Mouse (Mus musculus): Measurements from ENCODE around the gene Sdccag8. TPM values are rescaled to one million over a fixed set of nuclear protein-coding genes. Genes with fewer than 3 reads are reported as not detected.
"Not testable (repeated sequence)": the region's sequence is repeated elsewhere in the genome, so short reads cannot be mapped to it uniquely, and the experiment has no call there.

Gene Sdccag8
- polyA plus RNA-seq, 1 experiment from 2014 or later: 14.6 TPM

DNA sequence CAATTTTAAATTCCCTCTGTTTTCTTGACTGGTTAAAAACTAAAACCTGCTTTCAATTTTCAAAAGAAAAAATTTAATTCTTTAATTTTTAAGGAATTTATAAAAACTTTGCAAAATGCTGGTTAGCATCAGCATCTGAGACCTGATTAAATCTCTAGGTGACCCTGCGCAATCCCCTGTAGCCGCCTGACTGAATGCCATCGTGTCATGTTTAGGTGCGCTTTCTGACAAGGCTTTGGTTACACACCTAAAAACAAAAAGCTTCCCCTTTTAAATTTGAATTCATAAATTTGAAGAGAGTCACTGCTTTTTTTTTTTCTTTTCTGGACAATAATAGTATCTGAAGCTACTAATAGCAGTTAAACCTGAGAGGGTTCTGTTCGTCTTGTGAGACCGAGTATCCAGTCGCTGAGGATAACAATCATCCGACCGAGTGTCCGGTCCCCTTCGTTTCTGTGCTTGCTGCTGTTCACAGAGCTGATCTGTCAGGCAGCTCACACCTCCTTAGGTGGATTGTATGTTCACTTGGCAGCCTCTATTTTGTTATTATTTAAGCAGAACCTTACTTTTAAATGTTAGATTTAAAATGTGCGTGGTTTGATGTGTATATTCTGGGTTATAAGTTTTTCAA, 118.0 kb downstream of the Sdccag8 start:
- ATAC-seq (ENCODE audit: insufficient number of reproducible peaks, low FRiP score, low TSS enrichment, low read depth) (no peak), DNase-seq (ENCODE audit: low spot score) (no peak)
- H3K27ac ChIP-seq (replicated peaks; ENCODE audit: low read depth, low read length): no peak overlapping the region
- no peaks in the 10 kb centered on the region for H3K4me1 ChIP-seq (ENCODE audit: control insufficient read depth, insufficient read depth, low read length)
- H3K9me3 ChIP-seq (ENCODE audit: control insufficient read depth, low read length): no peaks in the 10 kb centered on the region
- H3K36me3 ChIP-seq (ENCODE audit: control insufficient read depth, insufficient read depth, low read length): no peaks in the 10 kb centered on the region
- H3K27me3 ChIP-seq (ENCODE audit: control insufficient read depth, insufficient read depth, low read length): no peaks in the 10 kb centered on the region
- H3K4me2 ChIP-seq (ENCODE audit: low read depth, severe bottlenecking): no peak overlapping the region
- H3K4me3 ChIP-seq (ENCODE audit: low read depth, low read length): no peak overlapping the region
- WGBS: 90% methylated on average over 12 of the region's 12 CpGs
- no peak overlapping the region for H3K9ac ChIP-seq (ENCODE audit: low read length)

- 81% methylated on average over 7 of the region's 7 CpGs for WGBS
- no peak for DNase-seq (ENCODE audit: low spot score)
- no peak overlapping the region for H3K9ac ChIP-seq (ENCODE audit: low read length)
These were observed 118.9 kb downstream of the Sdccag8 start for GRCm38 (mm10) chr1:176933319-176933718.

GRCm38 (mm10) chr1:176934043-176934762, 119.7 kb downstream of the Sdccag8 start:
- ATAC-seq (ENCODE audit: insufficient number of reproducible peaks, low FRiP score, low TSS enrichment, low read depth): 0 out of 2 replicates have a peak, but pooled peaks have one; percentile 26
- 74% methylated on average over 13 of the region's 13 CpGs for WGBS
- no peak overlapping the region for H3K27ac ChIP-seq (replicated peaks; ENCODE audit: low read depth, low read length)

More at GRCm38 (mm10) chr1:176933319-176933718, 118.9 kb downstream of the Sdccag8 start:
- H3K27me3 ChIP-seq (ENCODE audit: control insufficient read depth, insufficient read depth, low read length): no peaks in the 10 kb centered on the region
- no peak for ATAC-seq (ENCODE audit: insufficient number of reproducible peaks, low FRiP score, low TSS enrichment, low read depth)
- H3K36me3 ChIP-seq (ENCODE audit: control insufficient read depth, insufficient read depth, low read length): no peaks in the 10 kb centered on the region
- no peaks in the 10 kb centered on the region for H3K4me1 ChIP-seq (ENCODE audit: control insufficient read depth, insufficient read depth, low read length)
- no peak overlapping the region for H3K4me2 ChIP-seq (ENCODE audit: low read depth, severe bottlenecking)
- H3K4me3 ChIP-seq (ENCODE audit: low read depth, low read length): no peak overlapping the region
- no peak overlapping the region for H3K27ac ChIP-seq (replicated peaks; ENCODE audit: low read depth, low read length)
- H3K9me3 ChIP-seq (ENCODE audit: control insufficient read depth, low read length): no peaks in the 10 kb centered on the region

DNA sequence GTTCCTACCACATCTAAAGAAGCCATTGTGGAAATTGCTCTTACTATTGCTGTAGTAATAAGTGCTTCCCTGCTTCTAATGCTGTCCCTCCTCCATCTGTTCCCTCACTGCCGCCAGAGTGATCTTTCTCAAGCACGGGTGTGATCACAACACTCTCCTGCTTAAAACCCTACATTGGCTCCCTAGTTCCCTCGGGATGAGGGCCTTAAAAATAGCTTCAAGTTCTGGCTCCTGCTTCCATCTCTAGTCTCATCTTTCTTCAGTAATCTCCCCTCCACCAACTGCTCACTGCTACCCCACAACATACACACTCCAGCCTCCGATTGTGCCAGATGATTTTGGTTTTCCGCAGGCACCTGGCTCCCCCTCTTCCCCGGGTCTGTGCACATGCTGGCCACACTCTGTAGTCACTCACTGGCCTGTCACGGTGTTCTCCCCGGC, 125.5 kb downstream of the Sdccag8 start:
- H3K36me3 ChIP-seq (ENCODE audit: control insufficient read depth, insufficient read depth, low read length): no peaks in the 10 kb centered on the region
- no peak overlapping the region for H3K4me2 ChIP-seq (ENCODE audit: low read depth, severe bottlenecking)
- WGBS: 66% methylated on average over 8 of the region's 8 CpGs
- H3K9ac ChIP-seq (ENCODE audit: low read length): no peak overlapping the region
- no peaks in the 10 kb centered on the region for H3K4me1 ChIP-seq (ENCODE audit: control insufficient read depth, insufficient read depth, low read length)
- no peak overlapping the region for H3K27ac ChIP-seq (replicated peaks; ENCODE audit: low read depth, low read length)
- ATAC-seq (ENCODE audit: insufficient number of reproducible peaks, low FRiP score, low TSS enrichment, low read depth): no peak
- no peaks in the 10 kb centered on the region for H3K9me3 ChIP-seq (ENCODE audit: control insufficient read depth, low read length)
- DNase-seq (ENCODE audit: low spot score): no peak
- H3K27me3 ChIP-seq (ENCODE audit: control insufficient read depth, insufficient read depth, low read length): no peaks in the 10 kb centered on the region
- H3K4me3 ChIP-seq (ENCODE audit: low read depth, low read length): no peak overlapping the region

More at GRCm38 (mm10) chr1:176934043-176934762, 119.7 kb downstream of the Sdccag8 start:
- no peak overlapping the region for H3K9ac ChIP-seq (ENCODE audit: low read length)
- H3K27me3 ChIP-seq (ENCODE audit: control insufficient read depth, insufficient read depth, low read length): no peaks in the 10 kb centered on the region
- H3K4me2 ChIP-seq (ENCODE audit: low read depth, severe bottlenecking): no peak overlapping the region
- no peak overlapping the region for H3K4me3 ChIP-seq (ENCODE audit: low read depth, low read length)
- no peak for DNase-seq (ENCODE audit: low spot score)
- H3K36me3 ChIP-seq (ENCODE audit: control insufficient read depth, insufficient read depth, low read length): no peaks in the 10 kb centered on the region
- no peaks in the 10 kb centered on the region for H3K4me1 ChIP-seq (ENCODE audit: control insufficient read depth, insufficient read depth, low read length)
- H3K9me3 ChIP-seq (ENCODE audit: control insufficient read depth, low read length): no peaks in the 10 kb centered on the region

- not testable (repeated sequence) for H3K9ac ChIP-seq (ENCODE audit: low read length); DNase-seq (ENCODE audit: low spot score); H3K4me1 ChIP-seq (ENCODE audit: control insufficient read depth, insufficient read depth, low read length); H3K9me3 ChIP-seq (ENCODE audit: control insufficient read depth, low read length); H3K4me3 ChIP-seq (ENCODE audit: low read depth, low read length); H3K27me3 ChIP-seq (ENCODE audit: control insufficient read depth, insufficient read depth, low read length); ATAC-seq (ENCODE audit: insufficient number of reproducible peaks, low FRiP score, low TSS enrichment, low read depth); H3K4me2 ChIP-seq (ENCODE audit: low read depth, severe bottlenecking); H3K27ac ChIP-seq (replicated peaks; ENCODE audit: low read depth, low read length); H3K36me3 ChIP-seq (ENCODE audit: control insufficient read depth, insufficient read depth, low read length)
These were observed 127.0 kb downstream of the Sdccag8 start for GRCm38 (mm10) chr1:176941286-176941990.

GRCm38 (mm10) chr1:176943126-176943525, 128.7 kb downstream of the Sdccag8 start:
- ATAC-seq (ENCODE audit: insufficient number of reproducible peaks, low FRiP score, low TSS enrichment, low read depth) (no peak), DNase-seq (ENCODE audit: low spot score) (no peak)
- H3K9ac ChIP-seq (ENCODE audit: low read length): no peak overlapping the region
- H3K4me1 ChIP-seq (ENCODE audit: control insufficient read depth, insufficient read depth, low read length): no peaks in the 10 kb centered on the region
- no peak overlapping the region for H3K4me3 ChIP-seq (ENCODE audit: low read depth, low read length)
- no peaks in the 10 kb centered on the region for H3K36me3 ChIP-seq (ENCODE audit: control insufficient read depth, insufficient read depth, low read length)
- WGBS: 94% methylated on average over 5 of the region's 5 CpGs
- H3K9me3 ChIP-seq (ENCODE audit: control insufficient read depth, low read length): no peaks in the 10 kb centered on the region
- H3K27me3 ChIP-seq (ENCODE audit: control insufficient read depth, insufficient read depth, low read length): no peaks in the 10 kb centered on the region
- no peak overlapping the region for H3K27ac ChIP-seq (replicated peaks; ENCODE audit: low read depth, low read length)
- H3K4me2 ChIP-seq (ENCODE audit: low read depth, severe bottlenecking): no peak overlapping the region

- ATAC-seq (ENCODE audit: insufficient number of reproducible peaks, low FRiP score, low TSS enrichment, low read depth) (no peak), DNase-seq (ENCODE audit: low spot score) (no peak)
- H3K4me2 ChIP-seq (ENCODE audit: low read depth, severe bottlenecking): no peak overlapping the region
- H3K27me3 ChIP-seq (ENCODE audit: control insufficient read depth, insufficient read depth, low read length): no peaks in the 10 kb centered on the region
- no peak overlapping the region for H3K9ac ChIP-seq (ENCODE audit: low read length)
- H3K9me3 ChIP-seq (ENCODE audit: control insufficient read depth, low read length): no peaks in the 10 kb centered on the region
- no peaks in the 10 kb centered on the region for H3K36me3 ChIP-seq (ENCODE audit: control insufficient read depth, insufficient read depth, low read length)
- H3K27ac ChIP-seq (replicated peaks; ENCODE audit: low read depth, low read length): no peak overlapping the region
- H3K4me3 ChIP-seq (ENCODE audit: low read depth, low read length): no peak overlapping the region
- WGBS: 79% methylated on average over 5 of the region's 5 CpGs
- no peaks in the 10 kb centered on the region for H3K4me1 ChIP-seq (ENCODE audit: control insufficient read depth, insufficient read depth, low read length)
These were observed 129.5 kb downstream of the Sdccag8 start for GRCm38 (mm10) chr1:176943987-176944386.

DNA sequence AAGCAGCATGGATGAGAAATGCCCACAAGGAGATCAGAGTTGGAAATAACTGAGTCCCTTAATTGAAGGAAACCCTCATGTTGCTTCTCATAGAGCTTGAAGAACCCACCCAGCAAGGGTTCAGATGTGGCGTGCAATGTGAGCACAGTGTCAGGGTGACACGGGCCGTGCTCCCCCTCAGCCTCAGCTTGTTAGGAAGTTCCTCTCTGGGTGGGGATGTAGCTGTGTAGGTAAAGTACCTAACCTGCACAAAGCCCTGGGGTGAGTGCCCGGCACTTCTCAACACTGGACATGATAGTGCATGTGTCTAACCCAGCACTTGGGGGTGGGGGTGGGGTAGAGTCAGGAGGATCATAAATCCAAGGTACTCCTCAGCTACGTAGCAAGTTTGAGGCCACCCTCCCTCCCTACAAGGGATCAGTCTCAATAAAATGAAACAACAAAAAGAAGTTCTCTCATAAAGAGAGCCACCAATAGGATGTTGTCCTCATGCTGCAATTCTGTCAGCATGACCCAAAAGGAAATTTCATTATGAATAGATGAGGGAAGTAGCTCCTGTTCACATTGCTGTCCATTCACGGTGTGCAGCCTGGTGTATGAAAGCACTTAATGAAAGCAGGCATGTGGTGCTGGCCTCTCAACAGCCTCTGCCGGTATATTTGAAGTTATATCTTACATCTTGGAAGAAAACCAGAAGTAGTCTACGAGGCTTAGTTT, 130.2 kb downstream of the Sdccag8 start:
- WGBS: 84% methylated on average over 8 of the region's 8 CpGs
- no peaks in the 10 kb centered on the region for H3K9me3 ChIP-seq (ENCODE audit: control insufficient read depth, low read length)
- ATAC-seq (ENCODE audit: insufficient number of reproducible peaks, low FRiP score, low TSS enrichment, low read depth) (no peak), DNase-seq (ENCODE audit: low spot score) (no peak)
- no peak overlapping the region for H3K4me2 ChIP-seq (ENCODE audit: low read depth, severe bottlenecking)
- H3K4me3 ChIP-seq (ENCODE audit: low read depth, low read length): no peak overlapping the region
- no peak overlapping the region for H3K27ac ChIP-seq (replicated peaks; ENCODE audit: low read depth, low read length)
- no peaks in the 10 kb centered on the region for H3K4me1 ChIP-seq (ENCODE audit: control insufficient read depth, insufficient read depth, low read length)
- H3K27me3 ChIP-seq (ENCODE audit: control insufficient read depth, insufficient read depth, low read length): no peaks in the 10 kb centered on the region
- H3K36me3 ChIP-seq (ENCODE audit: control insufficient read depth, insufficient read depth, low read length): no peaks in the 10 kb centered on the region
- no peak overlapping the region for H3K9ac ChIP-seq (ENCODE audit: low read length)

Measured in limb, embryonic 11.5 days (tissue).